ENCODE assay signal across 9 mouse cellular contexts in the genomic region with DNA sequence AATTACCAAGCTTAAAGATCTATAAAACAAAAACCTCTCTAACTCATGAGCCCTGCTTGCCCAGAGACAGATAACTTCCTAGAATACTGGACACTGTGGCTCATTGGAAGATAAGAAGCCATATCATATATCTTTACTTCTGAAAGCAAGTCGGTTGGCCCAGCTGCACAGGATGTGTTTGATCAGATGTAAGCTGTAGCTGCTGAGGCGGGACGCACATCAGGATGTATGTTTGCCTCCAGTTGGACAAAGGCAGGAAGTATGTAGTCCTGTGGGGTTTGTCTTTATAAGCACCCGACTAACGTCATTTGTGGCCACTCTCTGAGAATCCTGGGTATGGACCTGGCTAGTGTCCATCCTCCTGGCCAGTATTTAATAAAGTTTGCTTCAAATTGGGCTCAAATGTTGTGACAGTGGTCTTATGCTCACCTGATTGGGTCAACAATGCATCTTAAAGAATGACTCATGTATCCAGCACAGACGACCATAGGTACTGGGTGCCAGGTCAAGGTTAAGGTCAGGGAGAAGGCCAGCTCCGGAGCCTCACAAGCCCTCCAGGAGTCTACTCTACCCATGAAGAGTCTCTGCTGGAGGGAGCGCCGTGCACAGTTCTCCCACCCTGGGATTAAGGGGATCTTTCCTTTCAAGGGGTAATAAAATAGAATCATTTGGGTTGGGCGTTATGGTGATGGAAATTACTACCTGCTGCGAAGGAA. TPM values are rescaled to one million over a fixed set of nuclear protein-coding genes. Genes with fewer than 3 reads are reported as not detected.
DNase-seq lines count a peak whose midpoint lies in the region; ATAC-seq and TF ChIP-seq lines count a peak whose summit lies in the region.
"Had no signal": no experiment of that assay in that cellular context is flagged by ENCODE, and none has a peak within 500 bp of the region (broad histone marks: within the 10 kb centered on the region; RNA-seq: fewer than 3 reads in every experiment).

No protein-coding gene starts in this region.

- H3K4me3 ChIP-seq in ES-E14 (ENCODE audit: insufficient read depth in 1 of 2, low read depth in 1 of 2, low read length in 2 of 2, poor library complexity in 1 of 2, severe bottlenecking in 1 of 2) = no peak overlapping the region
- H3K4me3 ChIP-seq in midbrain, embryonic 11.5 days (ENCODE audit: low read depth, low read length) = no peak overlapping the region
- H3K4me3 ChIP-seq: limb, embryonic 12.5 days had no signal

- H3K4me1 ChIP-seq in ES-E14 (ENCODE audit: control insufficient read depth in 2 of 2, insufficient read depth in 2 of 2, low read length in 2 of 2, poor library complexity in 1 of 2) = peaks cover 17 to 28% of the 10 kb centered on the region in 2 experiments
- no peaks in the 10 kb centered on the region for H3K4me1 ChIP-seq in midbrain, embryonic 11.5 days (ENCODE audit: control insufficient read depth, insufficient read depth, low read length)

- in situ Hi-C loops in ES-E14 (cut with MboI; ENCODE audit: low sequenced_read_pairs in 2 of 2, unreplicated experiment in 2 of 2) = no loop called here

- 83% methylated on average over 11 of the region's 11 CpGs for WGBS in midbrain, embryonic 11.5 days

- no peak overlapping the region for H3K4me2 ChIP-seq in midbrain, embryonic 11.5 days
- H3K4me2 ChIP-seq: limb, embryonic 12.5 days had no signal

- peaks cover 2% of the 10 kb centered on the region; the same call in 1 of the 2 replicates for H3K9me3 ChIP-seq in ES-E14 (ENCODE audit: control insufficient read depth, insufficient read depth, low read depth, low read length)
- no peaks in the 10 kb centered on the region for H3K9me3 ChIP-seq in midbrain, embryonic 11.5 days (ENCODE audit: control insufficient read depth, low read length)
- H3K9me3 ChIP-seq: limb, embryonic 12.5 days had no signal

- intact Hi-C loops in left cerebral cortex, postnatal 14 days (cut with DNase I) = no loop called here

- no peak for ATAC-seq in midbrain, embryonic 11.5 days (ENCODE audit: low FRiP score)

- DNase-seq in CD4-positive helper T cell, adult 2 months (ENCODE audit: low read depth, low spot score) = peak; percentile 48
- no peak for DNase-seq in ES-E14 (ENCODE audit: low read depth, low spot score)
- DNase-seq in induced T-regulatory cell, adult 2 months (ENCODE audit: low read depth) = peak; percentile 46
- DNase-seq in lung, postnatal 10 days = peak; percentile 60
- no peak for DNase-seq in left cerebral cortex, adult 8-10 months (ENCODE audit: low spot score in 2 of 2)
- DNase-seq in cerebellum, adult 18-20 months = no peak
- DNase-seq in midbrain, embryonic 11.5 days (ENCODE audit: low spot score, missing footprints) = no peak
- DNase-seq in left cerebral cortex, postnatal 14 days (ENCODE audit: low spot score in 2 of 2) = no peak

- H3K27me3 ChIP-seq in midbrain, embryonic 11.5 days (ENCODE audit: control insufficient read depth, insufficient read depth, low read length) = no peaks in the 10 kb centered on the region
- H3K27me3 ChIP-seq: limb, embryonic 12.5 days had no signal

- H3K27ac ChIP-seq in ES-E14 (ENCODE audit: insufficient read depth, low read depth, low read length, poor library complexity, severe bottlenecking) = peak overlapping the region; percentile 94; the same call in 1 of the 2 replicates
- no peak overlapping the region for H3K27ac ChIP-seq in midbrain, embryonic 11.5 days (ENCODE audit: low read depth, low read length)
- H3K27ac ChIP-seq: limb, embryonic 12.5 days had no signal

- H3K9ac ChIP-seq in ES-E14 (ENCODE audit: insufficient read depth, low read depth, low read length, poor library complexity, severe bottlenecking) = peak overlapping the region; percentile 8; the same call in 1 of the 2 replicates
- H3K9ac ChIP-seq in midbrain, embryonic 11.5 days (ENCODE audit: low read length) = no peak overlapping the region
- H3K9ac ChIP-seq: limb, embryonic 12.5 days had no signal

- H3K36me3 ChIP-seq in ES-E14 (ENCODE audit: control insufficient read depth, insufficient read depth, low read length, poor library complexity, severe bottlenecking) = no peaks in the 10 kb centered on the region
- H3K36me3 ChIP-seq in midbrain, embryonic 11.5 days (ENCODE audit: control insufficient read depth, insufficient read depth, low read length) = no peaks in the 10 kb centered on the region
- H3K36me3 ChIP-seq: limb, embryonic 12.5 days had no signal

TF ChIP-seq in ES-E14, 5 proteins besides CTCF, POLR2A, EP300 and RAD21:
- TF ChIP-seq MAFK (IDR thresholded peaks at IDR 0.05; ENCODE audit: insufficient read depth, low read depth, low read length) (no peak), CHD2 (IDR thresholded peaks at IDR 0.05; ENCODE audit: low read depth, low read length) (no peak), ZC3H11A (IDR thresholded peaks at IDR 0.05; ENCODE audit: borderline replicate concordance, low read depth, low read length) (no peak), HCFC1 (IDR thresholded peaks at IDR 0.05; ENCODE audit: borderline replicate concordance, insufficient read depth, low read length) (no peak), ZNF384 (IDR thresholded peaks at IDR 0.05; ENCODE audit: low read depth, low read length) (no peak)

RNA-seq across cellular contexts. Expression of gene Lgals9, which starts 18.5 kb away (rescaled TPM):
- total RNA-seq in ES-E14 (2012; rRNA removed) = 3.8 and 8.6 TPM in 2 replicates
- total RNA-seq in left cerebral cortex, adult 8-10 months (2022) = 10 to 100 TPM in 1 of 4 experiments, 1 to 10 TPM in 3; 4.8 to 13.3 (median 7.3) TPM
- 5.4 and 6.7 TPM in 2 replicates for polyA plus RNA-seq in midbrain, embryonic 11.5 days (2014; fragmentation: Nextera tagmentation; extraction: Ambion mirVana)
- 1 to 10 TPM; 6.5 to 7.5 TPM for total RNA-seq in left cerebral cortex, postnatal 14 days (2021)

Comparison
In these comparisons a context has a peak if more than half of its experiments do, and no peak if none do; other contexts are left out.
1. DNase-seq: peak in CD4-positive helper T cell, adult 2 months (single experiment), induced T-regulatory cell, adult 2 months (single experiment) and lung, postnatal 10 days (single experiment); none in ES-E14 (single experiment), left cerebral cortex, adult 8-10 months (0 of 2), cerebellum, adult 18-20 months (0 of 2), midbrain, embryonic 11.5 days (single experiment) and left cerebral cortex, postnatal 14 days (0 of 2).